Mouse (Mus musculus) adrenal gland, adult 8-10 months (tissue): Measurements from ENCODE around the gene H2-DMb1. TPM values are rescaled to one million over a fixed set of nuclear protein-coding genes. Genes with fewer than 3 reads are reported as not detected.

Experiments used
- DNase-seq: peaks from one replicate; pipeline ENCODE4 v3.0.0; 2022
- total RNA-seq, 4 experiments: library from RNA; stranded (reverse); gene quantifications; 2 replicates each; pipeline ENCODE4 v1.2.4; 2022

H2-DMb1 gene
- 10 to 100 TPM in 2 of 4 experiments, 1 to 10 TPM in 2; 5.2 to 11.5 (median 10.5) TPM for total RNA-seq

- peak; percentile 36 for DNase-seq
Observed at GRCm38 (mm10) chr17:34152923-34153322, at the start of gene H2-DMb1. Gene H2-DMb1 (plus strand): TSS chr17:34153072.

GRCm38 (mm10) chr17:34104804-34105203 lies 48.1 kb upstream of the H2-DMb1 start:
- no peak for DNase-seq

GRCm38 (mm10) chr17:34106555-34106954 lies 46.3 kb upstream of the H2-DMb1 start:
- no peak for DNase-seq

GRCm38 (mm10) chr17:34107109-34107867 lies 45.6 kb upstream of the H2-DMb1 start:
- DNase-seq = no peak

GRCm38 (mm10) chr17:34108460-34108859 lies 44.4 kb upstream of the H2-DMb1 start:
- DNase-seq = no peak

GRCm38 (mm10) chr17:34109038-34109805 lies 43.6 kb upstream of the H2-DMb1 start:
- DNase-seq = no peak

GRCm38 (mm10) chr17:34109806-34110195 lies 43.1 kb upstream of the H2-DMb1 start:
- no peak for DNase-seq

- no peak for DNase-seq
Observed at GRCm38 (mm10) chr17:34110309-34110708, 42.6 kb upstream of the H2-DMb1 start.

GRCm38 (mm10) chr17:34114114-34114513 lies 38.8 kb upstream of the H2-DMb1 start:
- DNase-seq = no peak

- DNase-seq = no peak
Observed at GRCm38 (mm10) chr17:34116736-34117370, 36.0 kb upstream of the H2-DMb1 start.

GRCm38 (mm10) chr17:34117421-34118112 lies 35.3 kb upstream of the H2-DMb1 start:
- DNase-seq = no peak

GRCm38 (mm10) chr17:34118113-34118872 lies 34.6 kb upstream of the H2-DMb1 start:
- DNase-seq = peak; percentile 50

- no peak for DNase-seq
Observed at GRCm38 (mm10) chr17:34118873-34119248, 34.0 kb upstream of the H2-DMb1 start.

GRCm38 (mm10) chr17:34119249-34120179 lies 33.4 kb upstream of the H2-DMb1 start, which contains the start of gene H2-DMa:
Gene H2-DMa (plus strand): TSS chr17:34119541.
- DNase-seq = peak; percentile 98

GRCm38 (mm10) chr17:34120180-34120723 lies 32.6 kb upstream of the H2-DMb1 start:
- peak; percentile 82 for DNase-seq

GRCm38 (mm10) chr17:34120814-34121171 lies 32.1 kb upstream of the H2-DMb1 start:
- peak; percentile 73 for DNase-seq

GRCm38 (mm10) chr17:34121172-34121878 lies 31.5 kb upstream of the H2-DMb1 start:
- peak; percentile 91 for DNase-seq

GRCm38 (mm10) chr17:34121879-34122187 lies 31.0 kb upstream of the H2-DMb1 start:
- peak; percentile 75 for DNase-seq

GRCm38 (mm10) chr17:34122188-34122984 lies 30.5 kb upstream of the H2-DMb1 start, which contains the start of gene Brd2:
Gene Brd2 (minus strand): TSS chr17:34122634.
- DNase-seq = peak; percentile 96
